16 mouse cellular contexts compared by ENCODE assay signal in the genomic region with DNA sequence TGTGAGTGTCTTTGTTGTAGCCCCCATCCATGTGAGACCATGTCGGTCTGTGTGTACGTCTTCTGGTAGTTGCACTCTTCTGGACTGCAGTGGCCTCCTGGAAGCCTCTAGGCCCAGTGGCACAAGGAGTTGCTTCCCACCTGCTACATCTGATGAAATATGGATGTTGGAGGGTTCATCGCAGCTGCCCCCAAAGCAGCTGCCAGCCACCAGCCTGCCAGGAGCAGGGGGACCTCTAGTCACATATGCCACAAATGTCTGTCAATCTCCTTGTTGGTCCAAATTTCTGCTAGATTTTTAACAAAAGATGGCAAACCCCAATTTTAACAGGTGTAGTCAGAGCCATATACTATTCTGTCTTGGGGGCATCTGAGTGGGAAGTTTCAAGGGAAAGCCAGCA. TPM values are rescaled to one million over a fixed set of nuclear protein-coding genes. Genes with fewer than 3 reads are reported as not detected.
DNase-seq lines count a peak whose midpoint lies in the region; ATAC-seq and TF ChIP-seq lines count a peak whose summit lies in the region.
"Had no signal": no experiment of that assay in that cellular context is flagged by ENCODE, and none has a peak within 500 bp of the region (broad histone marks: within the 10 kb centered on the region; RNA-seq: fewer than 3 reads in every experiment).

No protein-coding gene starts in this region.

- H3K9ac ChIP-seq in forebrain, embryonic 14.5 days (ENCODE audit: low read length): no peak overlapping the region
- no peak overlapping the region for H3K9ac ChIP-seq in forebrain, embryonic 12.5 days
- H3K9ac ChIP-seq in hindbrain, embryonic 14.5 days: no peak overlapping the region
- H3K9ac ChIP-seq in midbrain, postnatal 0 days (replicated peaks; ENCODE audit: low read length, poor library complexity, severe bottlenecking): no peak overlapping the region
- no peak overlapping the region for H3K9ac ChIP-seq in midbrain, embryonic 16.5 days (ENCODE audit: low read depth, low read length)

- H3K4me1 ChIP-seq in forebrain, embryonic 14.5 days (ENCODE audit: control insufficient read depth, insufficient read depth, low read length): peaks cover 18% of the 10 kb centered on the region
- peaks cover 28% of the 10 kb centered on the region for H3K4me1 ChIP-seq in forebrain, embryonic 12.5 days
- H3K4me1 ChIP-seq in hindbrain, embryonic 10.5 days (replicated peaks): peaks cover 35% of the 10 kb centered on the region
- H3K4me1 ChIP-seq in hindbrain, embryonic 14.5 days (replicated peaks; ENCODE audit: control insufficient read depth, insufficient read depth, low read length): peaks cover 24% of the 10 kb centered on the region
- peaks cover 16% of the 10 kb centered on the region; the same call in 1 of the 2 replicates for H3K4me1 ChIP-seq in midbrain, postnatal 0 days (ENCODE audit: insufficient read depth, low read length)
- peaks cover 18% of the 10 kb centered on the region for H3K4me1 ChIP-seq in midbrain, embryonic 16.5 days (ENCODE audit: control insufficient read depth, insufficient read depth, low read length)

- H3K4me3 ChIP-seq in forebrain, embryonic 14.5 days (ENCODE audit: low read depth, low read length): no peak overlapping the region
- no peak overlapping the region for H3K4me3 ChIP-seq in forebrain, embryonic 12.5 days (replicated peaks)
- no peak overlapping the region for H3K4me3 ChIP-seq in hindbrain, embryonic 10.5 days
- no peak overlapping the region for H3K4me3 ChIP-seq in hindbrain, embryonic 14.5 days (replicated peaks; ENCODE audit: low read length)
- no peak overlapping the region for H3K4me3 ChIP-seq in midbrain, postnatal 0 days (ENCODE audit: low read depth, low read length)
- H3K4me3 ChIP-seq in midbrain, embryonic 16.5 days (ENCODE audit: low read depth, low read length): no peak overlapping the region
- H3K4me3 ChIP-seq: layer of hippocampus, adult 2 months had no signal

- no peak overlapping the region for H3K4me2 ChIP-seq in forebrain, embryonic 14.5 days (ENCODE audit: low read length)
- H3K4me2 ChIP-seq in forebrain, embryonic 12.5 days: no peak overlapping the region
- no peak overlapping the region for H3K4me2 ChIP-seq in hindbrain, embryonic 14.5 days (replicated peaks)
- H3K4me2 ChIP-seq in midbrain, postnatal 0 days (ENCODE audit: low read depth, low read length, poor library complexity, severe bottlenecking): no peak overlapping the region
- no peak overlapping the region for H3K4me2 ChIP-seq in midbrain, embryonic 16.5 days (ENCODE audit: low read length)
- H3K4me2 ChIP-seq: liver, embryonic 11.5 days had no signal

- ATAC-seq in forebrain, embryonic 14.5 days: no peak
- no peak for ATAC-seq in forebrain, embryonic 12.5 days (ENCODE audit: low FRiP score)
- no peak for ATAC-seq in hindbrain, embryonic 14.5 days (ENCODE audit: low FRiP score)
- ATAC-seq in midbrain, postnatal 0 days (ENCODE audit: low FRiP score): no peak
- ATAC-seq in midbrain, embryonic 16.5 days: no peak
- ATAC-seq: activated CD4-positive, CD25-positive, alpha-beta regulatory T cell, adult 4 months had no signal

- H3K27ac ChIP-seq in forebrain, embryonic 14.5 days (ENCODE audit: low read depth, low read length): no peak overlapping the region
- no peak overlapping the region for H3K27ac ChIP-seq in forebrain, embryonic 12.5 days
- 0 out of 2 replicates have a peak overlapping the region, but pooled peaks have one; percentile 17 for H3K27ac ChIP-seq in hindbrain, embryonic 10.5 days
- H3K27ac ChIP-seq in hindbrain, embryonic 14.5 days: no peak overlapping the region
- H3K27ac ChIP-seq in midbrain, postnatal 0 days (ENCODE audit: low read depth, low read length): no peak overlapping the region
- no peak overlapping the region for H3K27ac ChIP-seq in midbrain, embryonic 16.5 days (ENCODE audit: low read length)

- WGBS in forebrain, embryonic 14.5 days: 90% methylated on average over 3 of the region's 3 CpGs
- whole genome bisulfite sequencing in forebrain, embryonic 12.5 days: 94% methylated on average over 3 of the region's 3 CpGs
- 87% methylated on average over 3 of the region's 3 CpGs for WGBS in hindbrain, embryonic 10.5 days
- WGBS in hindbrain, embryonic 14.5 days: 64% methylated on average over 3 of the region's 3 CpGs
- 72% methylated on average over 3 of the region's 3 CpGs for WGBS in midbrain, postnatal 0 days
- 67% methylated on average over 3 of the region's 3 CpGs for WGBS in midbrain, embryonic 16.5 days

- no peaks in the 10 kb centered on the region for H3K36me3 ChIP-seq in forebrain, embryonic 14.5 days (ENCODE audit: control insufficient read depth, insufficient read depth, low read length)
- no peaks in the 10 kb centered on the region for H3K36me3 ChIP-seq in forebrain, embryonic 12.5 days (replicated peaks)
- H3K36me3 ChIP-seq in hindbrain, embryonic 10.5 days: no peaks in the 10 kb centered on the region
- no peaks in the 10 kb centered on the region for H3K36me3 ChIP-seq in hindbrain, embryonic 14.5 days (replicated peaks; ENCODE audit: control insufficient read depth, insufficient read depth)
- H3K36me3 ChIP-seq in midbrain, postnatal 0 days (ENCODE audit: insufficient read depth, low read length): no peaks in the 10 kb centered on the region
- no peaks in the 10 kb centered on the region for H3K36me3 ChIP-seq in midbrain, embryonic 16.5 days (ENCODE audit: control insufficient read depth, insufficient read depth, low read length)
- H3K36me3 ChIP-seq: G1E had no signal

- no peaks in the 10 kb centered on the region for H3K9me3 ChIP-seq in forebrain, embryonic 14.5 days (replicated peaks; ENCODE audit: control insufficient read depth, low read length)
- no peaks in the 10 kb centered on the region for H3K9me3 ChIP-seq in forebrain, embryonic 12.5 days
- no peaks in the 10 kb centered on the region for H3K9me3 ChIP-seq in hindbrain, embryonic 10.5 days
- no peaks in the 10 kb centered on the region for H3K9me3 ChIP-seq in hindbrain, embryonic 14.5 days (ENCODE audit: control insufficient read depth, low read length)
- H3K9me3 ChIP-seq in midbrain, postnatal 0 days (ENCODE audit: low read length): no peaks in the 10 kb centered on the region
- no peaks in the 10 kb centered on the region for H3K9me3 ChIP-seq in midbrain, embryonic 16.5 days (replicated peaks; ENCODE audit: control insufficient read depth, low read length, poor library complexity, severe bottlenecking)

- peak; percentile 14 for DNase-seq in forebrain, embryonic 14.5 days (ENCODE audit: low spot score)
- no peak for DNase-seq in hindbrain, embryonic 10.5 days (ENCODE audit: low spot score)
- DNase-seq in hindbrain, embryonic 14.5 days (ENCODE audit: low spot score): no peak
- DNase-seq in midbrain, postnatal 0 days (ENCODE audit: low spot score): peak; percentile 24
- DNase-seq in lung, postnatal 10 days: no peak
- no peak for DNase-seq in thymus, postnatal 10 days (ENCODE audit: low spot score in 2 of 2)
- DNase-seq: cerebellum, adult 11 months; lung, postnatal 36 days; right cerebral cortex, postnatal 25 days; thymus, adult 18-20 months had no signal

- no peaks in the 10 kb centered on the region for H3K27me3 ChIP-seq in forebrain, embryonic 14.5 days (replicated peaks; ENCODE audit: control insufficient read depth, insufficient read depth, low read length)
- H3K27me3 ChIP-seq in forebrain, embryonic 12.5 days: no peaks in the 10 kb centered on the region
- 0 out of 2 replicates have a peak, but pooled peaks cover 4% of the 10 kb centered on the region for H3K27me3 ChIP-seq in hindbrain, embryonic 10.5 days (ENCODE audit: insufficient read depth, poor library complexity, severe bottlenecking)
- H3K27me3 ChIP-seq in hindbrain, embryonic 14.5 days (ENCODE audit: control insufficient read depth, insufficient read depth, low read length): no peaks in the 10 kb centered on the region
- H3K27me3 ChIP-seq in midbrain, postnatal 0 days (ENCODE audit: insufficient read depth, low read length): no peaks in the 10 kb centered on the region
- no peaks in the 10 kb centered on the region for H3K27me3 ChIP-seq in midbrain, embryonic 16.5 days (ENCODE audit: control insufficient read depth, insufficient read depth, low read depth, low read length)

- no peak for TF ChIP-seq CTCF in midbrain, postnatal 0 days (IDR thresholded peaks at IDR 0.05)

RNA-seq across cellular contexts. Expression of a gene that starts 26.4 kb away (rescaled TPM):
- polyA plus RNA-seq in forebrain, embryonic 14.5 days (2014; fragmentation: Nextera tagmentation; extraction: Ambion mirVana): 12.4 and 13.0 TPM in 2 replicates
- polyA plus RNA-seq in forebrain, embryonic 12.5 days (2016; fragmentation: Nextera tagmentation; extraction: Ambion mirVana): 17.3 TPM in 2 replicates
- 17.9 and 19.0 TPM in 2 replicates for polyA plus RNA-seq in hindbrain, embryonic 10.5 days (2016; fragmentation: Nextera tagmentation; extraction: Ambion mirVana)
- 28.1 and 34.1 TPM in 2 replicates for polyA plus RNA-seq in hindbrain, embryonic 14.5 days (2014; fragmentation: Nextera tagmentation; extraction: Ambion mirVana)
- 15.1 and 20.9 TPM in 2 replicates for total RNA-seq in midbrain, postnatal 0 days (2014; rRNA removed)
- 20.4 and 21.2 TPM in 2 replicates for polyA plus RNA-seq in midbrain, postnatal 0 days (2015; fragmentation: Nextera tagmentation; extraction: Ambion mirVana)
- polyA plus RNA-seq in midbrain, embryonic 16.5 days (2015; fragmentation: Nextera tagmentation; extraction: Ambion mirVana): 15.3 and 15.4 TPM in 2 replicates

Comparison
In these comparisons a context has a peak if more than half of its experiments do, and no peak if none do; other contexts are left out.
1. DNase-seq: peak in forebrain, embryonic 14.5 days (single experiment) and midbrain, postnatal 0 days (single experiment); none in hindbrain, embryonic 10.5 days (single experiment), hindbrain, embryonic 14.5 days (single experiment), lung, postnatal 10 days (single experiment) and thymus, postnatal 10 days (0 of 2).